Mouse (Mus musculus) left cerebral cortex, adult 8-10 months (tissue): Measurements from ENCODE around the gene Schip1. TPM values are rescaled to one million over a fixed set of nuclear protein-coding genes. Genes with fewer than 3 reads are reported as not detected.

Experiments used
- DNase-seq, 2 experiments: peaks; one replicate each; pipeline ENCODE4 v3.0.0; 2022; ENCODE audit warnings: low spot score in 2 of 2
- total RNA-seq, 4 experiments: library from RNA; stranded (reverse); gene quantifications; 2 replicates each; pipeline ENCODE4 v1.2.4; 2022

Schip1 gene
- total RNA-seq, 4 experiments from 2014 or later: 173 to 196 (median 186) TPM

DNA sequence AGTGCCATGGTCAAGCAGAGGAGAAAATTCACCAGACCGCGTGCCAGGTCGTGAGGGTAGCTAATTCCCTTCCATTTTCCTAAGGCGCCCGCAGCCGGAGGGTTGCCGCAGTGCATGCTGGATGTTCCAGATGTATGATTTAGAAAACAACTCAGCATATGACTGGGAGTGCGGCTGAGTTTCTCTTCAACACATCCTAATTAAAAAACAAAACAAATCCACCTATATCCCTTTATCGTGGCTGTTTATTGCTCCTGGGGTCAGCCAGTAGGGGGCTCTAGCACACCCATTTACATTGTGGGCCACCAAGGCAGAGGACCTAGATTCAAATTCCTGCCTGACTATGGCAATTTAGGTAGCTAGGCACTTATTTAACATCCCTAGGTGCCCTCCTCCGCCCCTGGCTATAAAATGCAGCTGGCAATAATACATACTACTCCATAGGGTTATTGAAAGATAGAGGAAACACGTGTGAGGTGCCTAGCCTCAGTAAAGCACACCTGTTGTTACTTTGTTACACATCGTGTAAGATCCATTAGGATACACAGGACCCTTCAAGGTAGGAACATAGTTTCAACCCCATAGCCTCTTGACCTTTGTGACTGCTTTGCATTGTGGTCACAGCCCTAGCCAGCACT, 517.6 kb downstream of the Schip1 start:
- no peak for DNase-seq

DNA sequence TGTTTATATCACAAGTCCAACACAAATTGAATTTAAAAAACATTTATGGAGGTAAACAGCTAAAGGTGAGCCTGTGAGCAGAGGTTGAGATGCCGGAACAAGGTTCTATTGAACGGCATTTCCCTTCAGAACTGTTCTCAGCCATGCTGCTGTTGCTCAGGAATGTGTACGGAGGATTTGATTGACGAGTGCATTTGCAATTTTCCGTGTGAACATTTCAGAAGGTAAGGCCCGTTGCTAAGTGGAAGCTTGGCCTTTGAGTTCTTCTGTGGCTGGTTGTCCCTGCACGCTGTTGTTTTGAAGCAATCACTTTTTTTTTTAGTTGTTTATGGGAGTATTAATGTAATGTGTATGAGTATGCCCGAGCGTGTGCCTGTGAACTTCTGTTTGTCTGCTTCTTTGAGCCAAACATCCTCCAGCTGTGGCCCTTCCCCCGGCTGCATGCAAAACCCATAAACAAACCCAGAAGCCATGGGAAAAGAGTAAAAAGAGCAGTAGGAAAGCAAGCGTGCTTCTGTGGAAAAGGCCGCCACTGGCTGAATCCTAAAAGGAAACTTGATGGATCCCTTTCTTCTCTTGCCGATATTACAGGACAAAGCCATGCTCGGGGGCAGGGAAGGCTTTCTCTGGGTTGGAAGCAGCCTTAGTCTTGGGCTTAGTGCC, 518.6 kb downstream of the Schip1 start:
- DNase-seq: no peak

DNA sequence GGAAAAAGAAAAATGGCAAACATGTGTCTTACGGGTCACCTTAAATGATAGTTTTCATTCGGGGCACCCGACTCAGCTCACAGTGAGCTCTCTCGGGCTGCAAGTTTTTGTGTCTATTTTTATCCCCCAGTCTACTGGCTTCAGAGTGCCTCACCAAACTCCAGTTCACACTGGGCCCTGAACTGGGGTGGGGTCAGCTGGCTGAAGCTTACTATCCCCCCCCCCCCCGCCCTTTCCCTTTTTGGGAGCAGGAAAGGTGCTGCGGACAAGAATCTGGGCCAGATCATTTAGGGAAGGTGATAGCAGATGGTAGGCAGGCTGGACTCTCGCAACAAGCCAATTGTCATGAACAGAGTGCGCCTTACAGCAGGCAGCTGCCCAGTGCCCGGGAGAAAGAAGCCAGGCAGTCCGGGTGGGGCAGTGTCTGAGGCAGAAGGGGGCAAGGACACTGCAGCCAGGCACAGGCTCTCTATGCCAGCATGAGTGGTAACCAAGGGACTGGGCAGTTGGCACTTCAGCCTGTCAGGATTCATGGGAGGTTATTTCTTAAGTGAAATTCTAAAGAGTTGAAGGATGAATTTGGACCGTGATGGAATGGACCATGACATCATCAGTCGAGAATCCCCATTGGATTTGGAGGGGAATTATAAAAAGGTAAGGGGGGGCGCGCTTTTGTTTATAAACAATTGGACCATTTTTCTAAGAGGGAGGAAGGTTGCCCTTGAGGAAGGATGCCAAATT, 519.3 kb downstream of the Schip1 start:
- no peak for DNase-seq

DNA sequence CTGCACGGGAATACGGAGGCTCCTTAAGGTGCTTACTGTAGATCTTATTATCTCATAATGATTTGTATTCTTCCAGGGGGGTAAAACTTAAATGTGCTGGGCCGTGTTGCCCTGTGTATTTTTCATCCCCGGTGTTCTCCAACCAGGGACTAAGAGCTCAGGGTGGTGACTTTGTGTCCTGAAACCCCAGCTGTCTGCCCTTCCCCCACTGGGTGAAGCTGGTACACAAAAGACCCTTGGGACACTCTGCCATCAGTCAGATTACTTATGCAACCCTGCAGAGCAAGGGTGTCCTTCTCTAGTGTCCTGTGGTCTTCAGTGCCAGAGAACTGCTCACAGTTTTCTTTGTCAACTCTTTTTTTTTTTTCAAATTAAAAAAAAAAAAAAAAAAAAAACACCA, 520.6 kb downstream of the Schip1 start:
- no peak for DNase-seq

DNA sequence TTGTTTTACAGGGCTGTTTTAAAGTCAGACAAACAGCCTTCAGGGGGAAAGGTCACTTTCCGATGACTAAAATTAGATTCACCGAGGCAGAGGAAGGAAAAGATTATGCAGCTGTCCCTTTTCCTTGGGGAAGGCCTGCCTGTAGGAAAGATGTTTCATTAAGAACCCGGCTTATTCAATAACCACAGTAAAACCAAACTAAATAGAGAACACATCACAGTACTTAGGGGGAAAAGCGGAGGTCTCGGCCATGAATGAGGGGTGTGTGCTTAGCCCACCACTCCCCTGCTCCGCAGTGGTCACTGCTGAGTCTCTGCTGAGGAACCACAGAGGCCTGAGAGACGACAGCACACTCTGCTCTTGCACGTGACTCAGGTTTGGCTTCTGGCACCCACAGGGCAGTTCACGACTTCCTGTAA, 522.1 kb downstream of the Schip1 start:
- DNase-seq: no peak

DNA sequence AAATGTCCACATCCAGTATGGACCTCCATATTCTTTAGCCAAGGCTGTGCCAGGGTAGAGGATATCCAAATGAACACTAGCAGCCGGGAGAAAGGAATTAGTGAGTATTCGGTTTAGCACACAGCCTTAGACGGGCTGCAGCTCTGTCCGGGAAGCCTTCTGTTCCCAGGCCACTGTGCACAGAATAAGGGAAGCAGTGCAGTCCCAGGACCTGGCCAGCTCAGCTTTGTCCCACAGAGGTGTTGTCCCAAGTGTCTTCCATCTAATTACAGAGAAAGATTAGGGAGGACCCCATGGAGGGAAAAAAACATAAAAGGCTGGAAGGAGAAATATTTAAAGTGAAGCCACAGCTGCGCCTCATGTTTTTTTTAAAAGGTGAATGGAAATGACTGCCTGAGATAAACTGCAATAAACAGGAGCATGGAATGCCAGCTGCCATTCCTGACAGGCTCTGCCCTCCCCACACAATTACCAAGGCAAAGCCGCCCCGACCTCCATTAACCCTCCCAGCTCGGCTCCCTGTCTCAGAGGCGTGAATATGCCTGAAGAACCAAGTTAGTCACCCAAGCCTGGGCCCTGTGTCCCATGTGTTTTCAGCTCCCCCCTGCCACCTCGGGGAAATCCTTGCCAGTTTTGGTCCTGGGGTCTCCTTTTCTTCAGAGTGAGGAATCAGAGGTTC, 523.1 kb downstream of the Schip1 start:
- no peak for DNase-seq

DNA sequence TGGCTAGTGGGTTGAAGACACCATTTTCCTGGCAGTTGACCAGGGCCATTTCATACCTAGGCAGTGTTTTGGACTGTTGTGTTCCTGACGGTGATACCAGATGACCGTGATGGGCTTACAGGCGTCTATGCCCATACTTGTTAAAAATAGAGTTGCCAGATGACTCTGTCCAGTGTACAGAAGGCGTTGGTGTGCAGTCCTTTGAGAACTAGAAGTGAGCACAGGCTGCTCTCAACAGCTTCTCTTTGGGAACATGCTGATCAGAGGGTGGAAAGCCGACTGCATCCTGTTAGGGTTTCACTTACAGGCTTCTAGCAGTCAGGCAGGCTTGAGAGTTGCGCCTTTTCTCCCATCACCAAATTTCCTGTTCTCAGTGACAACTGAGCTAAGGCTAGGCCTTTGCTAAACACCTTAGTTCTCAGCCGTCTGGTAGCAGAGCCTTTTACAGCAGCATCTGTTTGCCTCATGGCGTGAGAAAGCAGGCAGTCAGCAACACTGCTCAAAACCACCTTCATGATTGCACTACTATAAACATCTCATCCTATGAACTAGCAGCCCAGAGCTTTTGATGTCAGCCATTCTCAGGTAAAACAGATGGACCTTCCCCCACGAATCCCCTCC, 524.7 kb downstream of the Schip1 start:
- DNase-seq: no peak

DNA sequence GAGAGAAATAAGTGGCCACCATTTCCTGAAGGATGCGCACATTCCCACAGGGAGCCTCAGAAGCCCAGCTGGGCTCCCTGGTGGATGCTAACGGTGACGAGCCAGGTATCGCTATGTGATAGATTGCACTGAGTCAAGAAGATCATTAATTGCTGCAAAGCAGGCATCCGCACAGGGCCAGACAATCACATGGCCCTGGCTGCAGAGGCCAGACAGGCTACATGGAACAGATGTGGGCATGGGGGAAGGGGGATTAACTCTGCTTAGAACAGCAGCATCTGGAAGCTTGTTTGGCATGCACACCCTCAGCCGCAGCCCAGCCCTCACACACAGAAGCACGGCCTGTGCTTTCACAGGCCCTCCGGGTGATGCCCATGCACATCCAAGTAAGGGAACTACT, 525.8 kb downstream of the Schip1 start:
- no peak for DNase-seq

DNA sequence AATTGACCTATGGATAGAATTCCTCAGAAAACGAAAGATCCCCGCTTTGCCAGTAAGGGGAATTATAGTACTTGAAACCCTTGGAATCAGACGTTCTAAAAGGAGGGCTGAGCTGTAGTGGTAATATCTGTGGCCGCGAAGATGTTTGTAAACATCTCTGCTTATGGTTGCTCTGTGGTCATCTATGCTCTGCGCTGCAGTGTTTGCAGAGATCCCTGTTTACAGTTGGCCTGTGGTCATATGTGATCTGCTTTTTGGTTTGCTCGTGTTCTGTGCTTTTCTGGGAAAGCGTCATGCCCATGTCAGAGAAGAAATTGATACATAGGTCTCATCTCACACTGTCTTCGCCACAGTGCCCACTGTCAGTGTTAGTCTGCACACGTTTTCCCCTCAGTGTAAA, 528.0 kb downstream of the Schip1 start:
- DNase-seq: no peak

DNA sequence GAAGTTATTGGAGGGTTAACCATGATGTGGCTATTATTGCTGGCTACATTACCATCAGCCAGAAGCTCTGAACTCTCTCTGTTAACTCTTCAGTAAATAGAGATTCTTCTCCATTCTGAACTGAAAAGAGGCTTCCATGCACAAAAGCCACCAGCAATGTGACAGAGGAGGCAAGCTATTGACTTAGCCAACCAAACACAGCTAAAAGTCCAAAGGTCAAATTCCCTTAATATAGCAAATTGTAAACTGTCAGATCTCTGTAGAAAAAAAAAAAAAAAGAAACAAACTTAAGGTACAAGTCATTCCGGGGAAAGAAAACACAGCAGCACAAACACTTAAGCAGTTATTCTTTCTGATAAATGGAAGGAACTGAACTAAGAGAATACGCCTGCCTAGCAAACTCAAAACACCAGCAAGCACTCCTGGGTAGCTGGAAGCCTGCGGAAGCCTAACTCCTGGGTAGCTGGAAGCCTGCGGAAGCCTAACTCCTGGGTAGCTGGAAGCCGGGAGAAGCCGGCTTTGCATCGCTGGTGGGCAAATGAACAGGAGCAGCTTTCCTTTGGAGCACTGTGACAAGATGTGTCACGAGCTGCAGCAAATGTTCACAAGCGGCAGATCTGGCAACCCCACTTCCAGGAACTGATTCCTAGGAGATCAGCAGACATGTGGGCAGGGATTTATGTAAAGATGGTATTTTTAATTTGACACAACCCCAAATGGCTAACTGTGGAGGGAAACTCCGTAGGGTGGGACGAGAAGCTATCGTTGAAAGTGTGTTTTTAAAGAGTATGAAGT, 528.7 kb downstream of the Schip1 start:
- DNase-seq: peak in 1 of 2 experiments; percentile 77

DNA sequence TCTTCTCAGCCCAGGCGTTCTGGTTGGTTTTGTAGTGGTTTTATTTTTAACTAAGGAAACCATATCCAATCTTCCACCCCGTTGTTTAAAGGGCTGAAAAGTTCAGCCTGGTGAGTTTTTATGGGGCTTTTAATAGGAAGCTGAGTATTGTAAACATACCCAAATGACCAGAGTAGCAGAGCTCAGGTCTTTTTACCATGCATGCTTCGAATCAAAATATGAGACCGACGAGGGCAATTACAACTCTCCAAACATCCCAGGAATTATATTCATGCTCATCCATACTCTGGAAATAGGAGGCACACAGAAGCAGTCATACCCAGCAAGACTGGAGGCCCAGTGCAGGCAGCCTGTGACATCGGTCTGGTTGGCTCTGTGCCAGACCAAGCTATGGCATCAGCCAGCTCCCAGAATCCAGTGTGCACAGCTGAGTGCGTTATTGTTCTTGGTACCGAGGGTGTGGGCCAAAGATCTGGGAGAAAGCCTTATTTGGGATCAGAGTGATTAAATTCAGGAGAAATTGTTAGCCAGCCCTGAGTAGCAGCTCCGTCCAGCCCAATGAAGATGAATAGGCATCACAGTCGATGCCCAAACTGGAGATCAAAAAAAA, 530.8 kb downstream of the Schip1 start:
- no peak for DNase-seq

DNA sequence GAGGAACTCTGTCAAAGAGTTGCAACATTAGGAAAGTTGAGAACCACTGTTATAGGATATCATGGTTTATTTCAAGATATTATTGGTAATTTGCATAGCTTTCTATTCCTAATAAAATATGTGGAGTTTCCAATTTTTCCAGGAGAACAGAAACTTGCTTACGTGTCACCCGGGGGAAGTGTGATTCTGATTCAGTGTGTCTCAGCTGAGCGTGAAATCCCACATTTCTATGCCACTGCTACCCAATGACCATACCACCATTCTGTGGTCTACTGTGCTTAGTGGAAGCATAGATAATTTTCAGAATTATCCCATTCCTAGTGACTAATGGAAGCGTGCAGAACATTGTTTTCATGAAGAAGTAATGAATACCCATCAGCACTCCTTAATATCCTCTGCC, 532.3 kb downstream of the Schip1 start:
- no peak for DNase-seq

DNA sequence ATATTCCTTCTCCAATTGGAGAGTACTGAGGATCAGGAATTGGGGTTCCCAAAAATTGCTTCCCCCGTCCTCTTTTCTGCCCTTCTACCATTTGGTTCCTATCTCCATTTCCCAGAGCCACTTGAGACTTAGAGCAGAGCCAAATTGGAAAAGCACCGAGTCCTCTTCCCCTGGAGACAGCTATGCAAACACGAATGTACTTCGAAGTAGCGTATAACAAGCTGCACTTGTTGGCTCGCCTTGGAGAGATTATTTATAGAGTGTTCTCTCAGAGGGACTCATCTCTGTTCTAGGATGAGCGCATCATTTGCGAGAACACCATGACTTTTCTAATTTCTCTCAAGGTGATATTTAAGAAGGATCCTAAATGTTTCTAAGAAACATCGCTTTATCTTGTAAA, 538.3 kb downstream of the Schip1 start:
- DNase-seq: no peak

DNA sequence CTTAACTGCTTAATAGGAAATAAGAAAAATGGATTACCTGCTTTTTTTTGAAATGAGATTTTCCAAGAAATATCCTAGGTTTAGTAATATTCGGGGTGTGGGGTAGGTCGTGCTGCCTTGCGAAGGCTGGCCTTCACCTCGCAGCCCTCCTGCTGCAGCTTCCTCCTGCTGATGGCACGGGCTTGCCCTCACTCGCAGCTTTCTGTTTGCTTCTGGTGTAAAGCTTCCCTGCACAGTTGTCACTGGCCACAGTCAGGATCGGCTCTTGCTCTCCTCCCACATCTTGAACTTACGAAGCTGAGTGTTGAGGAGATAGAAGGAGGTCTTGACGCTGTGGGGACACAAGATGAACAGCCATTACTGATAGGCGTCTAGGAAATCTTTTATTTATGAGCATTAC, 539.9 kb downstream of the Schip1 start:
- no peak for DNase-seq

DNA sequence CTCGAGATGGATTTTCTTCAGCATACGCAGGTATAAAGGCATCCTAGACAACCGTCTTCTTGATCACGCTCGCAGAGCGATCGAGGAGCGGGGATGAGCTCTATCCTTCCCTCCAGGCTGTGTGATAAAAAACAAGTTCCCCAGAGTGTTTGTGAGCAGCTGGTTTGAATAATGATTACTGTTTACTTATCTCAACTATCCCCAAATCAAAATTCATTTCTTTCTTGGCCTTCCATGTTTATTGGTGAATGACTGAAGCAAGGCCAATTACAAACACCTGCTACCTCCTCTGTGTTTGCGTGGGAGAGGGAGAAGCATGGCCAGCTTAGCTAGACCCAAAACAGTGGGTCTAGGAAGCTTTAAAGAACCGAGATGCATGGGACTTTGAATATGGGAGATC, 540.4 kb downstream of the Schip1 start:
- DNase-seq: no peak

DNA sequence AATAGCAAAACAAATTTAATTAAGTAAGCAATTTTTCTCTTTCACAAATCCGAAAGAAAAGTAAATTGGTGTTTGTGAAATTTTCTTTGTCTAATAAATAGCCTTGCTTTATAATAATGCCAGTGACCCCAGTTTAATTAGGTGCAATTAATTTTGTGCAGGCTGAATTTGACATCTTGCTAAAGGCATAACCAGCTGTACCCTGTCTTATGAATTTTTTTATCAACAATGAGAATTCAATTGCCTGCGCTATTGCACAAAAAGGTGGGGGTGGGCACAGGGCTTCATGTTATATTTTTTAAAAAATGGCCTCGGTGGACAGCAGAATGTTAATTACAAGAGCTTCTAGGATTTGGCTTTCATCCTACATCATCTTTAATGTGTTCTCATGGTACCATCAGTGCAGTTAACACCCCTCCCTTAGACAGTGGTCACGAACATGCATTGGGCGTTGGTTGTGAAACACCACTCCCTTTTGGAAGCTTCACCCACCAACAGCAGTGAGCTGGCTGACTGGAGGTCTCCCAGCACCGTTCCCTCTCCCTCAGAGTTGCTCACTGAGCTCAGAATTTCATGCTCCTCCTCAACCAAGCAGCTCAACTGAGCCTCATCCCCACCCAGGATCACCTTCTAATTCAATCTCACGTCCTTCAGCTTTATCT, 541.5 kb downstream of the Schip1 start:
- DNase-seq: no peak

DNA sequence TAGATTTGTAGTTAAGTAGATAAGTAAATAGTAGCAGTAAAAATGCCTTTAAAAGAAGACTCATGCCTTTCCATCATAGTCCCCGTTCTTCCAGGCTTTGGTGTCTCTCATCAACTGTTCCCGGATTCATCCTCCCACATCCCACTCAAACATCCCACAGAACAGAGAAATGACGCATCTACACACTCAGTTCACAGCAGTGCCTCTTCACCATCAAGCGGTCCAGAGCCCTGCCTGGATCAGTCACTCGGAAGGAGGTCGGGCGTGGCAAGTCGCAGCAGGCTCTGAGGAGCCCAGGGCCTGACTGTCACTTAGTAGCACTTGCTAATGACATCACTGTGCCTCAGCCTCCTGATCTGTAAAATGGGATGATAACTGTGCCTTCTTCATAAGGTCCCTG, 542.1 kb downstream of the Schip1 start:
- peak in 1 of 2 experiments; percentile 78 for DNase-seq

DNA sequence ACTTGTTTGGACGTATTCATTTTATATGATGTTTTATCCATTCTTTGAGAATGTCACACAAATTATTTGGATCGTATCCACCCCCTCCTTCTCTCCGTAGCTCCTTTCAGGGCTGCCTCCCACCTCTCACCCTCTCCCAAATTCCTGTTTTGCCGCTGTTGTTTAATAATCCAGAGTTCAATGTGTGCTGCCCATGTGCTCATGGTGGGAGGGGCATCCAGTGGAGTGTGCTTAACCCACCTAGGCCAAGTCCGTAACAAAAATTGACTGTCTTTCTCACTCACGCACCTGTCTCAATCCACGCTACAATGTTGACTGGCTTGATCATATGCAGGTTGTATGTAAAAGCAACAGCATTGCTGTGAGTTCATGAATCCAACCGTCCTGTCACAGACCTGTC, 542.7 kb downstream of the Schip1 start:
- no peak for DNase-seq

DNA sequence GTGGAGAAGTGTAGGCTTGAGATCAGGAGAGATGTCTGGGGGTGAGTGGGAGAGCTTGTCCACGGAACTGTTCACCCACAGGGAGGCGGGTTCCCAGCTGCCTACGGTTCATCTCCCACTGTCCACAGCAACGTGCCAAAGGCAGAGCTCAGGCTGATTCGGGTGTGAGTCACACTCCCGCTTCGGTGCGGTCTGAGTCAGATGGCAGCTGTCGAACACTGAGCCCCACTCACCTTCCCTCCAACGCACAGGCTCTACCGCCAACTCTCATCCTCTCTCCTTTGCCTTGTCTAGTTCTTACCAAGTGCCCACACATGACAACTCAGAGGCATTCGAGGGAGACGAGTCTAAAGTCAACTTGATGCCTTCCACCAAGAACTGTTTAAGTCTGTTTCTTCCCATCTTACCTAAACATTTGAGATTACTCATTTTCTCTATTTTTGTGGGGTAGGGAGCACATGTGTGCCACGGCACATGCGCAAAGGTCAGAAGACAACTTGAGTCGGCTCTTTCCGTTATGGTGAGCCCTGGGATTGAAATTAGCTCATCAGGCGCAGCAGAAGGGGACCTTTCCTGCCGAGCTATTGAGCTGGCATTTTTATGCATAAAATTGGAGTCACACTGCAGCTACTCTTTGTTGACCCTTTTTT, 544.4 kb downstream of the Schip1 start:
- peak; percentile 60 to 96 for DNase-seq
